Mouse (Mus musculus) C2C12 (cell line): ENCODE data around the gene Gm38431. TPM values are rescaled to one million over a fixed set of nuclear protein-coding genes. Genes with fewer than 3 reads are reported as not detected.
"Not testable (repeated sequence)": the region's sequence is repeated elsewhere in the genome, so short reads cannot be mapped to it uniquely, and the experiment has no call there.

Experiments
- H3K27me3 ChIP-seq: one replicate; pipeline ENCODE4 v1.6.1; 2011; ENCODE audit not compliant: control insufficient read depth, insufficient read depth, insufficient read length
- H3K36me3 ChIP-seq: one replicate; pipeline ENCODE4 v1.6.1; 2011; ENCODE audit not compliant: control insufficient read depth, insufficient read depth
- H3K4me3 ChIP-seq: one replicate; pipeline ENCODE4 v1.5.1; 2011; ENCODE audit warnings: mild to moderate bottlenecking, control low read depth; ENCODE audit not compliant: poor library complexity, insufficient read depth, severe bottlenecking
- H3K79me2 ChIP-seq: one replicate; pipeline ENCODE4 v1.6.1; 2011; ENCODE audit not compliant: control insufficient read depth, insufficient read depth
- H3K79me3 ChIP-seq: one replicate; pipeline ENCODE4 v1.6.1; 2011; ENCODE audit warnings: low read depth, control low read depth
- H3ac ChIP-seq: one replicate; pipeline ENCODE3; 2011; ENCODE audit warnings: low read depth; ENCODE audit not compliant: control insufficient read depth, insufficient read length
- CEBPB ChIP-seq: IDR thresholded peaks from one replicate; pipeline ENCODE4 v1.6.1; 2011; ENCODE audit warnings: low read depth, mild to moderate bottlenecking, control low read depth, moderate library complexity
- CTCF ChIP-seq: IDR thresholded peaks from one replicate; pipeline ENCODE4 v1.5.1; 2011; ENCODE audit not compliant: control insufficient read depth, insufficient read depth, insufficient read length
- FOSL1 ChIP-seq: IDR thresholded peaks from one replicate; pipeline ENCODE4 v1.8.0; 2011; ENCODE audit warnings: mild to moderate bottlenecking, low read length; ENCODE audit not compliant: poor library complexity, insufficient read depth, severe bottlenecking
- MAX ChIP-seq: IDR thresholded peaks from one replicate; pipeline ENCODE4 v1.6.1; 2011; ENCODE audit warnings: mild to moderate bottlenecking, control low read depth
- MYOD1 ChIP-seq: IDR thresholded peaks from one replicate; pipeline ENCODE4 v1.6.1; 2011; ENCODE audit warnings: low read depth; ENCODE audit not compliant: control insufficient read depth, insufficient read length
- MYOG ChIP-seq: IDR thresholded peaks from one replicate; pipeline ENCODE4 v1.6.1; 2011; ENCODE audit not compliant: control insufficient read depth, insufficient read length; ENCODE audit errors: extremely low read depth
- USF1 ChIP-seq: IDR thresholded peaks from one replicate; pipeline ENCODE4 v1.6.1; 2011; ENCODE audit warnings: low read depth, mild to moderate bottlenecking, control low read depth, moderate library complexity
- polyA plus RNA-seq: library from polyadenylated mRNA; unstranded; fragments of >200 nt; fragmentation: generic; extraction: Trizol; gene quantifications from one replicate; pipeline ENCODE4 v1.2.1, GENCODE M21; 2012; ENCODE audit warnings: missing spikeins

Gm38431 gene
- polyA plus RNA-seq, 1 experiment = 1.3 TPM

- peaks cover 22% of the 10 kb centered on the region for H3K79me3 ChIP-seq
- H3ac ChIP-seq = peak within 1 kb of the TSS; percentile 95
- H3K36me3 ChIP-seq = peaks cover 42% of the 10 kb centered on the region
- H3K79me2 ChIP-seq = peaks cover 31% of the 10 kb centered on the region
- H3K4me3 ChIP-seq = peak within 1 kb of the TSS; percentile 57
- TF ChIP-seq MYOD1 = no peak
- no peak for TF ChIP-seq FOSL1
- TF ChIP-seq MYOG = no peak
- no peak for TF ChIP-seq CTCF
- no peak for TF ChIP-seq CEBPB
- TF ChIP-seq MAX = peak; percentile 91
- peak; percentile 97 for TF ChIP-seq USF1
- no peaks in the 10 kb centered on the region for H3K27me3 ChIP-seq
Measured at GRCm38 (mm10) chr9:21073044-21073840, 18.6 kb downstream of the Gm38431 start, which contains the start of the genes Gm49373 and Fdx1l. Gm49373 (minus strand) TSS chr9:21073096. Fdx1l (minus strand) TSS chr9:21073614.

GRCm38 (mm10) chr9:21072641-21073040 lies 19.2 kb downstream of the Gm38431 start:
- TF ChIP-seq FOSL1 (no peak), MYOG (no peak), CEBPB (no peak), MAX (no peak), USF1 (no peak), MYOD1 (no peak), CTCF (no peak)

GRCm38 (mm10) chr9:21067006-21067684 lies 24.7 kb downstream of the Gm38431 start, which contains the start of gene Zglp1:
Zglp1 (minus strand) TSS chr9:21067093.
- no peak within 1 kb of the TSS for H3K4me3 ChIP-seq
- no peak within 1 kb of the TSS for H3ac ChIP-seq
- peaks cover 51% of the 10 kb centered on the region for H3K36me3 ChIP-seq
- H3K27me3 ChIP-seq = no peaks in the 10 kb centered on the region
- peaks cover 21% of the 10 kb centered on the region for H3K79me2 ChIP-seq
- peaks cover 16% of the 10 kb centered on the region for H3K79me3 ChIP-seq
- no peak for TF ChIP-seq MYOD1
- TF ChIP-seq CTCF = no peak
- no peak for TF ChIP-seq CEBPB
- TF ChIP-seq FOSL1 = no peak
- TF ChIP-seq MAX = no peak
- no peak for TF ChIP-seq USF1
- no peak for TF ChIP-seq MYOG

More at GRCm38 (mm10) chr9:21072641-21073040, 19.2 kb downstream of the Gm38431 start:
- Histone ChIP-seq H3K79me2 (peaks cover 31% of the 10 kb centered on the region), H3K79me3 (peaks cover 22% of the 10 kb centered on the region), H3K36me3 (peaks cover 41% of the 10 kb centered on the region), H3ac (peak overlapping the region; percentile 95), H3K27me3 (no peaks in the 10 kb centered on the region), H3K4me3 (peak overlapping the region; percentile 57)

DNA sequence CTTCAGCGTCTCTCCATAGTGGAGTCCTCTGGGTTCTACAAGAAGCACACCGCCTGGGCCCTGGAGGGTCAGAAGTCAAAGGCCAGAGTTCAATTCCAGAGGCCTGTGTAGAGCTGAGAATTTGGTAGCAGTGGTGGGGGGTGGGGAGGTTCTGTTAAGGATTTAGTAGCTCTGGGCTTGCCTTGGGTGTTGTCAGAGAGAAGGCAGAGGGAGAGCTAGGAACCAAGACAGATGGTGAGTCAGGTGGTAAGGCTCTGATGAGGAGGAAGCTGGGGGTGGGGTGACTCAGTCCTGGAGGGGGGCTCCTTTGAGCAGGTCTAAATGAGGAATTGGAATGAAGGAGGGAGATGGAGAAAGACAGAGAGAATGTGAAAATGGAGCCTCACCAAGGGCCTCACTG lies 28.9 kb downstream of the Gm38431 start:
- Histone ChIP-seq H3K79me2 (no peaks in the 10 kb centered on the region), H3K27me3 (no peaks in the 10 kb centered on the region), H3K4me3 (no peak overlapping the region), H3K36me3 (peaks cover 41% of the 10 kb centered on the region), H3ac (no peak overlapping the region), H3K79me3 (no peaks in the 10 kb centered on the region)
- TF ChIP-seq MAX (no peak), CTCF (no peak), CEBPB (no peak), MYOD1 (no peak), FOSL1 (no peak), MYOG (no peak)

DNA sequence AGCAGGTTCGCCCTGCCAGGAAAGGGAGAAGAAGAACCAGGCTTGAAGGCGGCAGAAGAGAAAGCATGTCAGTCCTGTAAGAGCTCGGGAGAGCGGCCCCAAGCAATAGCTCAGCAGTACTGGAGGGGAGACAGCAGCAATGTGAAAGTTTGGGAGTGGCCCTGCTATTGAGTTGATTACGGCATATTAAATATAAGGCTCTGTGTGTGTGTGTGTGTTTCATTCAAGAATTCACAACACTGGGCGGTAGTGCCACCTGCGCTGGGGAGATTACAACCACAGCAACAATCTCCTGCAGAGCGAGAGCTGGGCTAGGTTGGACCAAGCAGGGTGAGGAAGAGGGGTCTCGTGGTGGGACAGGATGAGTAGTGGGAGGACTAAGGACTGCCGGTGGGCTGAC lies 40.2 kb downstream of the Gm38431 start:
- TF ChIP-seq MYOD1 (no peak), CEBPB (no peak), USF1 (no peak), MAX (no peak), CTCF (no peak), FOSL1 (no peak), MYOG (no peak)
- H3ac ChIP-seq = no peak overlapping the region
- H3K4me3 ChIP-seq = no peak overlapping the region
- peaks cover 25% of the 10 kb centered on the region for H3K27me3 ChIP-seq
- no peaks in the 10 kb centered on the region for H3K79me2 ChIP-seq
- H3K36me3 ChIP-seq = no peaks in the 10 kb centered on the region
- H3K79me3 ChIP-seq = no peaks in the 10 kb centered on the region

DNA sequence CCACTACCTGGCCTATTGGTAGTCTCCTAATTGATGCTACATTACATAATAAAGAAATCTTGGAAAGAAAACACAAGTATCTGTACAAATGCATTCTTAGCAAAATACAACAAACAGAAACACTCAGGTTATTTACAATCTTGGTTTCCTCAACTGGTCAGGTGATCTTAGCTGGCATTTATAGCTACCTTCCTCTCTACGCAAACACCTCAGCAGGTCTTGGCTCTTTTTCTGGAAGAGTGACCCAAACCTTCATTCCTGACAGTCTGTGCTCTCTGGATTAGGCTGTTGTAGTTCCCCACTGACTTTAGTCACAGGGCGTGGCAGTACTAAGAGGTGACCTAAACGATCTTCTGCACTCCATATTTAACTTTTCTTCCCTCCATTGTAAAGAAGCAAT lies 46.6 kb downstream of the Gm38431 start:
- no peak overlapping the region for H3ac ChIP-seq
- no peak for TF ChIP-seq USF1
- no peak for TF ChIP-seq MAX
- TF ChIP-seq MYOD1 = no peak
- no peak for TF ChIP-seq MYOG
- TF ChIP-seq CTCF = no peak
- no peak for TF ChIP-seq FOSL1
- no peak for TF ChIP-seq CEBPB
- H3K36me3 ChIP-seq = no peaks in the 10 kb centered on the region
- H3K4me3 ChIP-seq = no peak overlapping the region
- no peaks in the 10 kb centered on the region for H3K79me3 ChIP-seq
- H3K27me3 ChIP-seq = peaks cover 3% of the 10 kb centered on the region
- H3K79me2 ChIP-seq = no peaks in the 10 kb centered on the region

- not testable (repeated sequence) for H3K79me2 ChIP-seq, H3ac ChIP-seq, H3K27me3 ChIP-seq, H3K36me3 ChIP-seq, H3K4me3 ChIP-seq, H3K79me3 ChIP-seq
Measured at GRCm38 (mm10) chr9:21044785-21045184, 47.0 kb downstream of the Gm38431 start.
